Mouse (Mus musculus): Measurements from ENCODE around the gene Gnb1l.

The Gnb1l gene

DNA sequence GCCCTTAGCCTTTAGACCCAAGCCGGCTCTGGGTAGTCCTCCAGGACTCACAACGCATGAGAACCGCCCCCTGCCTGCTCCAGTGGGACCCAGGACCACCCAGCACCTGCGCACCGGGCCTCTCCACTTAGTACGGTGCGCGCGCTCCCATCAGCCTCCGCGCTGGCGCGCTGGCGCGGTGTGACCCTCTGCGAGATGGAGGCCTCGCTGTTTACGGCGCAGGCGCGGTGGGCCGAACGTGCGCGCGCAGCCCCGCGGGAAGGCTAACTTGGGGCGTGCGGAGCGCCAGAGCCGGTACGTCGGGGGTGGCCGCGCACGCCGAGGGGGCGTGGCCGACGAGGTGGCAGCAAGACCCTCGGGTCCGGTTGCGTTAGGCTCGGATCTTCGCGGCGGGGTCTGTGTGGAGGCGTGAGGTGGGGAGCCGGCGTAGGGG is at the start of gene Gnb1l, which contains the start of gene Rtl10:
Gnb1l (plus strand) TSS at position 156 of the 433 bp plus-strand sequence.
Rtl10 (plus strand) TSS at position 344 of the 433 bp plus-strand sequence.
- DNase-seq (ENCODE audit: low spot score) = peak; percentile 96

DNA sequence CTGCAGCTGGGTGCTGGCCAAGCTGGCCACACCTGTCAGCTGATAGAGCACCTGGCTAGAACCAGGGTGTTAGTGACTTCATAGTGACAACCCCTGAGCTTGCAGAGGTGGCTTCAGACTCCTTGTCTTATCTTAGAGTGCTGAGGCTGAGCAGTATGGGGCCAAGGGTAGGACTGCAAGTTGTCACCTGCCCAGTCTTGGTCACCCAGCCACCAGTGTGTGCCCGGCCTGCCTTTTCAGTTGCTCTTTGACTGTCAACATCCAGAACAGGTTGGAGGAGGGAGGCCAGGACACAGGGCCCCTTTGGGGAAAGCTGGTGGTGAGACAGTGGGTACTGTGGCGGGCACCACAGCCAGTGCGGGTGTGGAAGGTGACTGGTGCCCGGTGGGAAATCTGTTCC is 49.5 kb upstream of the Gnb1l start:
- no peak for DNase-seq (ENCODE audit: low spot score)

DNA sequence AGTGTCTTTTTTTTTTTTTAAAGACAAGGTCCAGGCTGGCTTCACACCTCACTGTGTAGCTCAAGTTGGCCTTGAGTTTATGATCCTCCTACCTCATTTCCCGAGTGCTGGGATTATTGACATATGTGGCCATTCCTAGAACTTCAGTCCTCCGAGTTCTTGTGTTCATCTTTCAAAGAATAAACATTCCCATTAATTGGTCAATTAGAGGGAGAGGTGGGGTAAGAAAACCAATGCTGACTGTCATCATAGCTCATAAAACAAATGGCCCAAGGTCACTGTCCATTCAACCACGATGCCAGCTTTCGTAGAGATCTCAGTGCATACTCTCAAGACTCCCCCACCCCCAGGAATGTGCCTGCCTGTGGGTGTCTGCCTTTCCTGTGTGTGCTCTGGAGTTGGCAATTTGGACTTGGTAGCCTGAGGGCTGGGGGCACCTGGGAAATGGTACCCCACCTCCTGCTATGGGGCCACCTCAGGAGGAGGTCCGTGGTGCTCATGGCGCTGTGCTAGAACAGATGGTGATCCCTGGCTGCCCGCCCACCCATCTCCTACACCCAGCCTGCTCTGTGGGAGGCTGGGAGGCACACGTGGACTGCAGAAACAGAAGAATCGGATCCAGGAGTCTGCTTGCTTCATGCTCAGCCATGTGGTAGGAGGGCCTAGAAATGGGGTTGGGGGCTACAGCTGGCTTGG is 46.9 kb upstream of the Gnb1l start:
- DNase-seq (ENCODE audit: low spot score) = no peak

DNA sequence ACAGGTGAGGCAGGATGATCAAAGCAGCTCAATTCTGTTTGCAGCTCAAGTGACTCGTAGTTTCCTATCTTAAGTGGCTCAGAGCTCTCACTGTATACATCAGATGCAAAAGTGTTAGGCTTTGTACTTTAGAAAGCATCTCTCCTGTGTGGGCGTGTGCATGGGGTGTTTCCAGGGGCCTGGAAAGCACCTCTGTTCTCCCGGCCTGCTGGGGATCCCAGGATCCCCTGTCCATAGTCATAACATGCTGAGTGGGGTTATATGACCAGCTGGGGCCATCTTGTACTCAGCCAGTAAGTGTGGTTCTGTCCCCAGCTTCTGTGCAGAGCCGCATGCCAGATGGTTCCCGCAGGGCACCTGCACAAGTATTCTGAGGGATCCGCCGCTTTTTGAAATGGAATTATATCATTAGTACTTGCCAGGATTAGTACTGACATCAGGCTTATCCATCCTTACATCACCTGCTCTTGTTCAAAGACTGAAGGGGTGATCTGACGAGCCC is 46.1 kb upstream of the Gnb1l start:
- DNase-seq (ENCODE audit: low spot score) = no peak

DNA sequence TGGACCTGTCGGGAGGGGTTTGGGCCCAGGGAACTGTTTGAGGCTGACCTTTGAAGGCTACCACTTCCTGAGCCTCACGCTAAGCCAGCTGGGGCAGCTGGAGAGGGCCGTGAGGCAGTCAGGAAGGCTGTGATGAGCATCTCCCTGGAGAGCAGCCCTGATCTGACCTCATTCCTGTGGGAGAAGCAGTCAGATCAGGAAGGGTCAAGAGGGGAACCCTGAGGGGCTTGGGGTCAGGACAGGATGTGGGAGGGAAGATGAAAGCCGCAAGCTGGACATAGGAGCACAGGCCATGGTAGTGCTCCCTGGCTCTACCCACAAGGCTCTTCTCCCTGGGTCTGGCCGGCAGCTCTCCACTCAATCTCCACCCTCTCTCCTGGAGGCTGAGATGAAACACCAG is 44.7 kb upstream of the Gnb1l start:
- DNase-seq (ENCODE audit: low spot score) = peak; percentile 59

DNA sequence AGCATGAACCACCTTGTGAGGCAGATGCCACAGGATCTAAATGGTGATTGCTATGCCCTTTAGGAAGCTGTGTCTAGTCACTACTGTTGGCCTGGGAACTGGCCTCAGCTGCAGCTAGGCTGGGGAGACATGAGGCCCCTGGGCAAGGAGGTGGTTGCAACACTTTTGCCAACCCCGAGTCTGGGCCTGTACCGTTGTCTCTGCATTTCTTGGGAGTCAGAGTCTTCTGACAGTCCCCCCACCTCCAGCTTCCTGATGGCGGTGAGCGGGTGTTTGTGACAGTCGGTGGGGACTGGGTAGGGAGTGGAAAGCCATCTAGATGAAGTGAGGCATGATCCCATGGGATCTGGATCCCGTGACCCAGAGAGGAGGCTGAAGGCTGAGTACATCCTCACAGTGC is 43.1 kb upstream of the Gnb1l start:
- DNase-seq (ENCODE audit: low spot score) = no peak

DNA sequence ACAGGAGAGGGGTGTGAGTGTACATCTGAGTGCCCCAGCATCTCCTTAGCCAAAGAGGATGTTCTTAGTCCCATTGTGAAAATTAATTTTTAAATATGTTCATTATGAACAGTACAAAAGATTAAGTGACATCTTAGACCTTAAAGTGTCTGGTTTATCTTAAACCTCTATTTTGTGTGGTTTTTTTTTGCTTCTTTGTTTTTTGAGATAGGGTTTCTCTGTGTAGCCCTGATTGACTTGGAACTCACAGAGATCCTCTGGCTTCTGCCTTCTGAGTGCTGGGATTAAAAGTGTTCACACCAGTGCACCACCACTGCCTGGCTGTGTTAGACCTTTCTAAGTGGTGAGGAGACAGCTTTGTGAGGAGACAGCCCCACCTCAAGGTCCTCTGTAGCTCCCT is 39.9 kb upstream of the Gnb1l start:
- no peak for DNase-seq (ENCODE audit: low spot score)

DNA sequence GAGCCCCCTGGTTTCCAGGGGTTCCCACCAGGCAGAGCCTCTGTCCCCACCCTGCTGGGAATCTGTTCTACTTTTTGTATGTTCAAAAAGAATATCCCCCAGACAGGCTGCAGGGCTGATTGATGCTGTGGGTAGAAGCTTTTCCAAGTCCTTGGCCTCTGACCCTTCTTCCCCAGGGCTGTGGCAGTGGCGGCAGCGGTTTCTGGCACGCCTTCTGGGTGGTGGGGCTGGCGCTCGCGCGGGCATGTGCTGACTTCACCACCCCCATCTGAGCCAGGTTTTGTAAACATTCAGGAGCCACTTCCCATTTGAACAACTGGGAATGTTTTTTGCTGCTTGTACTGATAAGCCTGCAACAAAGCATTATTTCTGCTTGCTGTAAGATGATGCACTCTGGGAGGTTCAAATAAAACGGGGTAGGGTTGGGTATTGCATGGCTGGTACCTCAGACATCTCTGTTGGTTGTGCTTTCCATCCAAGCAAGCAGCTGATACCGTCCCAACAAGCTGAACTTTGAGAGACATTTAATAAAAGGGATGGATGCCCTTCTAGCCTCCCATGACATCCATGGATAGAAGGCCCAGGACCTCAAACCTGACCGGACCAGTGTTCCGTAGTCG is 39.1 kb upstream of the Gnb1l start:
- peak; percentile 51 for DNase-seq (ENCODE audit: low spot score)

DNA sequence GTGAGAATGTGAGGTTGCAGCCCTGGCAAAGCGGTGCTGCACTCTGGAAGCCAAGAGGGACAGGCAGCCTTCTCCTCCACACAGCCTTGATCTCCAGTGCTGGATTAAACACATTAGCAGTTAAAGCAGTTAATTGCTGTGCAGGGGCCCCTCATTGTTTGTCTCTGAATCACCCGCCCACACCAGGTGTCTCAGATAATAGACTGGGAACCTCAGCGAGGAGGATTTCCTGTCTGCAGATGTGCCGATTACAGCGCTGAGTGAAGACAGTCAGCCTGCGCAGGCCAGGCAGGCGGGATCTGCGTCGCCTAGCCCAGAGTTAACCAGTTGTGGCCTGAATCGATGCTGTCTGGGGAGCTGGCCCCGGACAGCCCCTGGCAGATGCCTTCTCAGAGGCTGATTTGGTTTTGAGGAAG is 38.5 kb upstream of the Gnb1l start:
- peak; percentile 78 for DNase-seq (ENCODE audit: low spot score)

DNA sequence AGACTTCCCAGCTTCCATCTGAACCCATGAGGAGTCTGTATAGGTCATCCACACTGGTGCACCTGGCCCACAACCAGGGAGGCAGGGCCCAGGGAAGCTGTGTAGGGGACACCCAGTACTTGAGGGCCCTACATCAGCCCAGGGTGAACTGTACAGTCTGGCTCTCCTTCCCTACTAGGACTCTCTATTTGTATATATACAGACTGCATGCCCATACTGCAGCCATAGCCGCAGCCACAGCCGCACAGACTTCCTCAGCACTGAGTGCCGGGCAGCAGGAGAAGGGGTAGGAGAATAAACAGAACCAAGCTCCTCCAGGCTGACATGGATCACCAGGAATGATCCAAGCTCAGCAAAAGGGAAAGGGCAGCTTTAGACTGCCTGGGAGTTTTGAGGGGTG is 37.7 kb upstream of the Gnb1l start:
- no peak for DNase-seq (ENCODE audit: low spot score)

DNA sequence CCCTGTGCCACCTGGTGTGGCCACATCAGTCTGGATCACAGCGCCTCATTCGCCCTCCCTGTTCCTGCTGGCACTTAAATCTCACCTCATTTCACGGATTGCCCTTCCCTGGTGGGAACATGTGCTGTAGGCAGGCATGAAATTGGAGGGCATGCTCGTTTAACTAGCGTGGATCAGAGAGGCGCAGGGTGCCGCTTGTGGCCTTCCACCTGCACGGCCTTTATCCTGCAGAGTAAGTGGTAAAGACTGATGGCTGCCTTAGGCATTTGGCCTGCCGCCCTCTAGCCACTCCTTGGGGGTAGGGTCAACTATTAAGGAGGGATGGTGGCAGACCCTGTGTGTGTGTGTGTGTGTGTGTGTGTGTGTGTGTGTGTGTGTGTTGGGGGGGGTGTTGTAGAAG is 36.5 kb upstream of the Gnb1l start:
- DNase-seq (ENCODE audit: low spot score) = no peak

DNA sequence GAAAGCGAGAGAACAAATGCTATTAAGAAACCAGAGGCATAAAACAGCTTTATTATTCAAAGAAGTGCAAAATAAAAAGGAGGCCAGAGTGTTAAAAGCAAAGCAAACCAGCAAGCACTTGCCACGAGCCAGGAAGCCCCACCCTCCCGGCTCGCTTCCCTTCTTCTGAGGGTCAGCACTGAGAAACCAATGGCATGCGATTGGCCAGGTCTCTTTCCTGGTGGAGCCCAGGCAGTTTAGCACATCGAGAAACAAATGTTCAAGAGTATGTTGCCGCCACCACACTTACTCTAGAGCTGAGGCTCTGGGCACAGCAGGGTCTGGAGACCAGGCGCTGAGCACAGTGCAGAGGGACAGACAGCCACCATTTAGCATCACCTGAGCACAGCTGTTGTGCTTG is 35.9 kb upstream of the Gnb1l start:
- DNase-seq (ENCODE audit: low spot score) = no peak

DNA sequence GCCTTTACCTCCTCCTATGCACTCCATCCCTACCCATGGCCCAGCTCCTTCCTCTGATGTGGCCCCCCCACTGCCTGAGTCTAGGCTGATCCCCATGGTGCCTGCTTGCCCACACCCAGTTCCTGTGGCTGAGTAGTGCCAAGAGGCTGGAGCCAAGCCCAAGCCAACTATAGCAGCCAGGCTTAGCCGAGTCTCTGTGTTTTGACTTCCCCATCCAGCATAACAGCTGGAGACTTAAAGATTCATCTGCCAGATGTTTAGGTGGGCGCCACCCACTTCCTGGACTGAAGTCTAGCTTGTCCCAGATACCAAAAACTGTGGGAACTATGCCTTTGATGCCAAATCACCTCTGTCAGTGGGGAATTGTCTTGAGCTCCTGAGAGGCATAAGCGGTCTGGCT is 34.2 kb upstream of the Gnb1l start:
- DNase-seq (ENCODE audit: low spot score) = no peak

DNA sequence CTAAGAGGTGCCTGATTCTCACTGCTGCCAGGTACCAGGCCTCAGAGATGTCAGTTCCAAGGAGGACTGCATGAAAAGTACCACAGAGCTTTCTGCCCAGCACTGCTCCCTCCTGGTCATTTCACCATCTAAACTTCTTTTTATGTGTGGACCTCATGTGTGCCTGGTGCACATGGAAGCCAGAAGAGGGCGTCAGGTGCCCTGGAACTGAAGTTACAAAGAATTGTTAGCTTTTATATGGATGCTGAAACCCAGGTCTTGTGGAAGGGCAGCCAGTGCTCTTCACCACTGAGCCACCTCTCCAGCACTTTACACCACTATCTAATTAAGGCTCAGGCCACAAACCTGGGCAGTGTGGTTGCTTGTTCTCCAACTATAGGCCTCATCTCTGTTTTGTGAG is 27.7 kb upstream of the Gnb1l start:
- no peak for DNase-seq (ENCODE audit: low spot score)

DNA sequence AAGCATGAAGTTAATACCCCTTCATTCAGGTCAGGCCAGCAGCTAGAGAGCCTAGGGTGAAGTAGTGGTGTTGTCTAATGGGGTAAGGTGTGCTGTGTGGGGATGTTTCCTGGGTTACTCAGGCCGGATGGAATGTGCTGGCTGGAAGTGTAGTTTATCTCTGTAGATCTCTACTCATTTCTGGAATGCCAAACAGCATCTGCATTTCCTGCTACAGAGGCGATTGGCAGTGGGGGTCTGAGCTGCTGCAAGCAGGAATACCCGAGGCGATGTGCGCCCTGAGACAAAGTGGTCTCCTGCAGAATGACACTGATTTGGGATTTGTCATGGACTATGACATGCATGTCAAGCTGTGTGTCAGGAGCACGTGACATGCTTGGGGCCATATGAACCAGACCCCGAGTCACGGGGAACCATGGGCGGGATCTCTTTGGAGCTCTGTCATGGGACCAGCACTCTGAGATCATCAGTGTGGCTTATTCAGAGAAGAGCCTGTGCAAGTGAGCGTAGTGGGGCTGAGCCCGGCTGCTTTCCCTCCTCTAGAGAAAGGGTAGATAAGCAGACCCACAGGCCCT is 27.0 kb upstream of the Gnb1l start:
- no peak for DNase-seq (ENCODE audit: low spot score)

DNA sequence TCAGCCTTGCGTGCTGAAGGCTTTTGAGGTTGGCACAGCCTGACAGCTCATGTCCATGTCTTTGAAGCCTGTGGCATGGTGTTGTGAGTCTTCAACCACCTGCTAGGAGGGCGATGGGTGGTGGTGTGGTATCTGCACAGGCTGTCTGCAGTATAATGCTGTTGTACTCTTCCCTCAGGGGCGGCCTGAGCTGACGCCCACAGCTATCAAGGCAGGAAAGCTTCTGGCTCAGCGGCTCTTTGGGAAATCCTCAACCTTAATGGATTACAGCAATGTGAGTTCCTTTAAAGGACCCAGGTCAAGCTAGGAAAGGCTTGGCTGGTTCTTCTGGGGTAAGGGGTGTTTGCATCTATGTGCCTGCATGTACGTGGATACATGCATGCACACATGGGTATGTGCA is 26.5 kb upstream of the Gnb1l start:
- no peak for DNase-seq (ENCODE audit: low spot score)

DNA sequence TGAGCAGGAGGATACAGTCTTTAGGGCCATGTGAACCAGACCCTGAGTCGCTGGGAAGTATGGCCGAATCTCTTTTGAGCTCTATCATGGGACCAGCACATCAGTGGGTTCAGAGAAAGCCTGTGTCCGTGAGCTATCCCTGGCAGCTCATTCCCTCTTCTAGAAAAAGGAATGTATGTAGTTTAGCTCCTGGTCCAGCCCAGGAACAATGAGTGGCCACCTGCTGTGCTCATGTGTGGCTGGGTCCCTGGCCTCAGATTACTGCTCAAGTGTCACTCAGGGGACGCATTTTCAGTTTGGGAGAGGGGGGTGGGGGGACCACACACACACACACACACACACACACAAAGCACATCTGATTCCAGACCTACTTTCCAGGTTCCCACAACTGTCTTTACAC is 26.1 kb upstream of the Gnb1l start:
- no peak for DNase-seq (ENCODE audit: low spot score)

DNA sequence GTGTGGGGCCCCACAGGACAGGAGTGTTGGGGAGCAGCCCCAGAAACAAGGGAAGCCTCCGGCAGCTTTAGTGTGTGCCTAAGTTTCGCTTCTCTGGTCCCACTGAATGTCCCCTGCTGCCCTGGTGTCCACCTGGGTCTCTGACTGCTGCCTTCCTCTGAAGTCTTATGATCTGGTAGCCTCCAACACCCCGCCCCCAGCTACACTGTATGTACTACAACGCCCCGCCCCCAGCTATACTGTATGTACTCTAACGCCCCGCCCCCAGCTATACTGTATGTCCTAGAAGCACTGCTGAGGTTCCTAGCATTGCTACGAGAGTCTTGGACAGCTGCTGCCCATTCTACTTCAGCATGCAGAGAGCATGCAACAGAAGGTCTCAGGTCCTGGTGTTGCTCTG is 25.5 kb upstream of the Gnb1l start:
- no peak for DNase-seq (ENCODE audit: low spot score)

DNA sequence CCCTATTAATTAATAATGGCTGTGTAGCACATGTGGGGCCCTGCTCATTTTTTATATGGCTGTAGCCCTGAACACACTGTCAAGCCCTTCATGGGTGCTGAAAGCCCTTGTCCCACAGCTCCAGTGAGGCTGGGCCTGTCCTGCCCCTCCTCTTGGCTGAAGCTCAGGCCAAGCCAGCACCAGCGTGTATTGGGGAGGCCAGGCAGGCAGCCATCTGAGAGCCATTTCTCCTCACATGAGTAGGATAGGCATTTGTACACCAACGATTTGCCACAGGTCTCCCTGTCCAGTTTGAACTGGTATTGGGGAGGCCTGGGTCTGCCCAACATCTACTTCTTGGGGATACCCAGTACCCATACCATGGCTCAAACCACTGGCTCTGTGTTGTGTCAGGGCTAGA is 24.5 kb upstream of the Gnb1l start:
- DNase-seq (ENCODE audit: low spot score) = no peak

DNA sequence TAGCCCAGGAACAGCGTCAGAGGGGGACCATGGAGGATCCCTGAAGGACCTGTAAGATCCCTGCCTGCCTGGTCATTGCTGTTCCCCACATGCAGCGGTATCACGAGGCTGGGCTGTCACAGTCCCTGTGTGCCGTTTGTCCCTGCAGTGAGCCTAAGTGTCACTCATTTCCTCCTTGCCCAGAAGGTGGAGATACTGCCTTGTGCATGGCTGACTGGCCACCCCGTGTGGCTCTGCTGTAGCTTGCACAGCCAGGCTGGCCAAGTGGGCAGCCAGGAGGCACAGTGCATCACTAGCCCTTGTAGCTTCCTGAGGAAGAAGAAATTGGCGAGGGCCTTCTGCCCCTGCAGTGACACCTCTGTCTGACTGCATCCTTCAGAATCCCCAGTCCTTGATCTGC is 20.5 kb upstream of the Gnb1l start:
- no peak for DNase-seq (ENCODE audit: low spot score)

DNA sequence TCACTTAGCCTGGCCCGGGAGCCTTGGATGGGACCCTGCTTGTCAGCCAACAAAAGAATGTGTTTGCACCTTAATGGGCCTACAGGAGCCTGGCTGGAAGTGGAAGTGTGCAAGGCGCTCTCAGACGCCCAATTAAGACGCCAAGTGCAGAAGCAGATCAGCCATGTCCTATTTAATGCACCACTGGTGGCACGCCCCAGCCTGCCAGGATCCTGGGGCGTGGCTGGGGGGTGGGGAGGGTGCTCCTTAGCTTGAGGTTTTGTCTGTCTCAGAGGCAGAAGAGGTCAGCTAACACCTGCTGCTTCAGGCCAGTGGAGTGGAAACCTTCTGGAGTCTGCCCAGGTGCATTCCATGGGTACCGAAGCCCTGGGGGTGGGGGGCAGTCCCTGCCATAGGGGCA is 18.8 kb upstream of the Gnb1l start:
- DNase-seq (ENCODE audit: low spot score) = no peak

DNA sequence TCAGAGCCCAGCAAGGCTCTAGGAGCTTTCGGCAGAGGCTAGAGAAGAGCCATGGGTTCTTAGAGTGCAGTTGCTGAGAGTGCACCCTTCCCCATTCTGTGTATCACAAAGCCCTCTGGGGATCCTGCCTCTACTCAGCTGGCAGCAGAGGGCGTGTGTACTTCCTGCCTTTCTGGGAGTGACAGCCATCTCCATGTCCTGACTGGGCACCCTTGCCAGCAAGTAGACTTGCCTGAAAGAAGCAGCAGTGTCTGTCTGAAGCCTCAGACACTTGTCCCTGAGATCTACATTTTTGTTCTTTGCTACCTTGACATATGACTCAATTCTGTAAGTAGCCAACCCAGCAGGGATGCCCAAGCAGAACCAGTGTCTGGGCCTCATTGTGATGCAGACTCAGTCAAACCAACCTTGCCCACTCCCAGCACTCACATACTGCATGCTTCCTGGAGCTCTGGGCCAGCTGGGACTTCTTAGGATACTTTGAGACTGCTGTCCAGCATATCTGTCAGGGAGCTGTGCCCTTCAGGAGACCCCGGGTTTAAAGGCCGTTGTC is 17.5 kb upstream of the Gnb1l start:
- DNase-seq (ENCODE audit: low spot score) = no peak

DNA sequence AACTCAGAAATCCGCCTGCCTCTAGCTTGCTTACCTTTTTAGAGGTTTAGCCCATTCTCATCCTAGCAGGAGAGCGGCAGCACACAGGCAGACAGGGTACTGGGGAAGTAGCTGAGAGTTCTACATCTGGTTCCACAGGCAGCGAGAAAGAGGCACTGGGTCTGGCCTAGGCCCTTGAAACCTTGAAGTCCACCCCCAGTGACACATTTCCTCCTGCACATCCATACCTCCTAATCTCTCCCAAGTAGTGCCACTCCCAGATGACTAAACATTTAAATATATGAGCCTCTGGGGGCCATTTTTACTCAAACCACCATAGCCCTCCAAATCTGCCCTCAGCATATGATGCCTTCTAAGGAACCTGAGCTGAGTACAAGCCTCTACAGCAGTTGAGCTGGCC is 16.1 kb upstream of the Gnb1l start:
- DNase-seq (ENCODE audit: low spot score) = no peak
